Mouse (Mus musculus) lung, postnatal 4 days (tissue): ENCODE results near the gene Adamts15.

ENCODE experiments used
- DNase-seq, 2 experiments: peaks; one replicate each; pipeline ENCODE4 v3.0.0; 2021

The Adamts15 gene

GRCm38 (mm10) chr9:30920736-30921135, 1.5 kb downstream of the Adamts15 start:
- DNase-seq = peak; percentile 64 to 68

DNA sequence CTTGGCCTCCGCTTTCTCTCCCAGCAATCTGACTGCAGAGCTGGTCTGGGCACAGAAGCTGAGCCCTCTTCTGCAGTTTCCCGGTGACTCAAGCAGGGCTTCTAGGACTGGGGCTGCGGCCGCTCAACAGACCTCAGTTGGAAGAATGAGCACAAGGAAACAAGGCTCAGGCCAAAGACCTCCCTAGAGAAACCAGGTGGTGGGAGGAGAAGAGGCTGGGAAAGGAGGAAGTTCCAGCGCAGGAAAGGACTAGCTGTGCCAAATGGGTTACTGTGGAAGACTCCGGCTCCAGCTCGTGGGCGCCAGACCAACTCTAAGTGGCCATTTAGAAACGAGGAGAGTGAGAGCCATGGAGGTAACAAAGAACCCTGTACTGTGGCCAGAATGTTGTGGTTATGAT, 2.6 kb downstream of the Adamts15 start:
- peak in 1 of 2 experiments; percentile 20 for DNase-seq

DNA sequence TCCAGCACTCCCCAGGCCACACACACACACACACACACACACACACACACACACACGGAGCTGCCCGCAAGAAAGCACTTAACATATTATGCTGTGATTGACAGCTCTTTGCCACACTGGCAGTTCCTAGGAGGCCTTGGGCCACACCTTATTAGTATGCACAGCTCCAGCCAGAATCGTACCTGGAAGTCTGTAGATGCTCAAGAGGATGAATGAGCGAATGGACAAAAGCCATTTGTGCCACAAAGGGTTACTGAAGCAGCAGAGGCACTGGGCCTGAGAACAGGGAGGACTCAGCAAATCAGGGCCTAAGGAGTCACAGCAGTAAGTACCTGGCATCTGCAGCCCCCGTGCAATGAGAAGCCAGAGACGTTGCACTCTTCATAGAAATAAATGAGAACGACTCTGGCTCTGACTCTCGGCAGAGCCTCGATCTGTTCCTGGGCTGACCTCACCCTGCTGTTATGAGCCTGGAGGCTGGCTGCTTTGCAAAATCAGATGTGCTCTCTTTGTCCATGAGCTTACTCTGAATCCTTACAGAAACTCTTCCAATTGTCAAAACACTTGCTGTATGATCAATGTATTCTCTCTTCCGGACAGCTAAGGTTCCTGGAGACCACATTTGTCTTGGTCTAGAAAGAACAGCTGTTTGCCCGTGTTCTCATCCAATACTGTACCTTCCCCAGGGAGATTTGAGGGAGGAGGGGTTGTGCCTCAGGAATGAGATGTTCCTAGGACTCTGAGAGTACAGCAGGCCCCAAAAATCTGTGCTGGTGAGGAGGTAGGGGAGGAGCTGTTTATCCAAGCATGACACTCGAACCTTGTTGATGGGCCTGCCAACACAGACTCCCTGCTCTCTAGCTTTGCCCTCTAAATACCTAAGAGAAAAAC, 3.5 kb downstream of the Adamts15 start:
- DNase-seq = no peak

DNA sequence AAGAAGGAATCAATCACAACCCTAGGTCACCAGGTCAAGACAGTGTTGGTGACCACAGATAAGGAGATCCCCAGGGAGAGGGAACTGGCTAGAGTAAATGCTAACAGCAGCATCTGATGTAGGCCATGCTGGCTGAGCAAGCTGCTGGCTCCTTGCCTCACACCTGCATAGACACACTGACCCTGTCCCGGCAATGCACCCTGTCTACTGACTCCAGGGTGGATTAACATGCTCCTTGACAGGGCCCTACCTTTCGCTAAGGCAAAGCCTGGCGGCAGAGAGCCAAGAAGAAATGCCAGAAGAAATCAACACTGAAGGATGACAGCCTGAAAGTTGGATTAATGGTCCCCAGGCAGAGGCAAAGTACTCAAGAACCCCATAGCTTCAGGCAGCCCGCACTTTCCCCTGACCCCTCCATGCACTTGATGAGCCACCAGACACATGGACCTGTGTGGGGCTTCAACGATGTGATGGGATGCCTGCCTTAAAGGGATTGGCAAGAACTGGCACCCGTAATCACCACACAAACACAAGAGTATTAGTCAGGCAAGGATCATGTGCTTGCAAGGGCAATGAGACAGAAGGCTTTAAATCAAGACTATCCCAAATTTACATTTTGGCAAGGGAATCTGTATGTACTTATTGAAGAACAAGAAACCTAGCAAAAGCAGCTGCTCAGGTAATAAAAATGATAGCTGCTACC, 5.8 kb downstream of the Adamts15 start:
- no peak for DNase-seq

DNA sequence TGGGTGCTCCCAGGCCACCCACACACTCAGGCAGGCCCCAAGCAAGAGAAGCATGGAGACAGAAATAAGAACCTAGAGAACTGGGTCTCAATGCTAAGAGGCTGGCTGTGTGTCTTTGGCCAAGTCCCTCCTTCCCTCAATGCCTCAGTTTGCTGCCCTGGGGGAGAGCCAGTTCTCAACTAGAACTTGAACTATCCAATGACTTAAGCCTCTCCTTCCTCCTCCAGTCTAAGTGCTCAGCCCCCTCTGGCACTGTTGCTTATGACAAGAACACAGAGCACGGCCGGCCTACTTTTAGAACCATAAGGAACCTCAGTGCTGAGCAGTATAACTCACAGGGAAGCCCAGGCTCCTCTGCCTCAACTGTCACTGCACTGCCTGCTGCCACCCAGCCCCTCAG, 8.0 kb downstream of the Adamts15 start:
- DNase-seq = no peak

- DNase-seq = no peak
Measured at GRCm38 (mm10) chr9:30913429-30913828, 8.8 kb downstream of the Adamts15 start.

DNA sequence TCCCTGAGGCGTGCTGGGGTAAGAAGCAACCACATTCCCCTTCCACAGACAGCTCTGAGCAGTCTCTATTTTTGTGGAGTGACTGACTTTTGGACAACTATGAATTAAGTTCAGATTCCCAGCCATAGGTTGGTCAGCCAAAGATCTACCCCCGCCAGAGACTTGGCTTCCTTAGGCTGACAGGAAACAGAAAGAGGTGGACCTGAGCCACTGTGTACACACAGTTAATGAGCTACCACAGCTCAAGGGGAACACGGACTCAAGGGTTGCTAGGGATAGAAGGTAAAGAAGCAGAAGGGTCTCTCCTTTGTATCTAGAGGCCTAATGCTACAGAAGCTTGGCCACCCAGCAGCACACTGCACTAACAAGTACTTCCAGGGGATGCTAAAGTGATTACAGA, 10.1 kb downstream of the Adamts15 start:
- DNase-seq = no peak

GRCm38 (mm10) chr9:30910491-30910890, 11.8 kb downstream of the Adamts15 start:
- DNase-seq = no peak

- DNase-seq = no peak
Measured at GRCm38 (mm10) chr9:30908973-30909372, 13.3 kb downstream of the Adamts15 start.

- no peak for DNase-seq
Measured at GRCm38 (mm10) chr9:30908296-30908690, 14.0 kb downstream of the Adamts15 start.

- no peak for DNase-seq
Measured at GRCm38 (mm10) chr9:30907677-30908295, 14.5 kb downstream of the Adamts15 start.

DNA sequence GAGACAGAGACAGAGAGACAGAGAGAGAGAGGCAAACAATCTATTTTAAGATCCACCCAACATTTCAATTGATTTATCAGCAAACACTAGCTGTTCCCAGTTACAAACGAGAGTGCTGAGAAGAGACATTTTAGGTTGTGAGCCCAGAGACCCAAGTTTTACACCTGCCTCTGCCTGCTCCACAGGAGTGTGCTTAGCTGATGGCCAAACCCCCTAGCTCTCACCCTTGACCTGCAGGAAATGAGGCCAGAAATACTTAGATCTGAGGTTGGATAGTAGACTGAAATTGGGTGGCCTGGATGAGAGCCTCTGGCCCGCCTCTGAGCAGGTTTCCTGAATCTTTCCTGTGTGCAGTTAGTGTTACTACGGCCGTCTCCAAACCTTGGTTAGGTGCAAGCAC, 15.8 kb downstream of the Adamts15 start:
- no peak for DNase-seq

- DNase-seq = peak in 1 of 2 experiments; percentile 62
Measured at GRCm38 (mm10) chr9:30905861-30906260, 16.4 kb downstream of the Adamts15 start.

- DNase-seq = no peak
Measured at GRCm38 (mm10) chr9:30903266-30903665, 19.0 kb downstream of the Adamts15 start.

- DNase-seq = no peak
Measured at GRCm38 (mm10) chr9:30902641-30903040, 19.6 kb downstream of the Adamts15 start.

- DNase-seq = no peak
Measured at GRCm38 (mm10) chr9:30902152-30902551, 20.1 kb downstream of the Adamts15 start.

DNA sequence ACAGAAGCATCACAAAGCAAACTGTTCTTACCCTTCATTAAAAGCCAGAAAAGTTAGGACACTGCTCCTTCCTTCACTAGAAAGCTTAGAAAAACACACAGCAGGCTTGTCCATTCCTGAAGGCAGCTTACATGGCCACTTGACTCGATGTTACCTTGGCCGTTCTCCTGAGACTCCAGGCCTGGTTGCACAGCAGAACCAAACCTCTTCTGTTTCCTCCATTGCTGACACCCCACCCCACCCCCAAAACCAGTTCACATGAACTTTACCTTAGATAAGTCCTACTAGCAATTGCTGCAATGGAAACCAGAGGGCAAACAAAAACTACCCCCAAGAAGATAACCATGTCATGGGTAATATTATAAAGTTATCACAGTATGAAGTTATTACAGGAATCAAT, 25.1 kb downstream of the Adamts15 start:
- DNase-seq = no peak

DNA sequence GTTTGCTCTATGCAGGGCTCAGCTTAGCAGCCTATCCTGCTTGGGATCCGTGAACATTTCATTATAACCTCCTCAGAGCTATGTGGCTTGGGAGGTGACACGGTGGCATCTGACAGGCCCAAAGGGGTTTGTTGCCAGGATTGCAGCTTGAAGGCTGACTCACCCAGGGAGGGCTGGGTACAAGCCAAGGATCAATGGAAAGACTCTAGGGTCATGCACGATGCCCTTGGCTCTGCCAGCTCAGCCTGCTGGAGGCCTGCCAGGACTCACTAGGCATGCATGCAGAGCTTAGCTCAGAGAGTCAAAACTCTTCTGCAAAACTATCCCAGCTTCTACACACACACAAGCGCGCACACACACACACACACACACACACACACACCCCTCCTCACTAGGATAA, 25.5 kb downstream of the Adamts15 start:
- DNase-seq = peak; percentile 70 to 80

DNA sequence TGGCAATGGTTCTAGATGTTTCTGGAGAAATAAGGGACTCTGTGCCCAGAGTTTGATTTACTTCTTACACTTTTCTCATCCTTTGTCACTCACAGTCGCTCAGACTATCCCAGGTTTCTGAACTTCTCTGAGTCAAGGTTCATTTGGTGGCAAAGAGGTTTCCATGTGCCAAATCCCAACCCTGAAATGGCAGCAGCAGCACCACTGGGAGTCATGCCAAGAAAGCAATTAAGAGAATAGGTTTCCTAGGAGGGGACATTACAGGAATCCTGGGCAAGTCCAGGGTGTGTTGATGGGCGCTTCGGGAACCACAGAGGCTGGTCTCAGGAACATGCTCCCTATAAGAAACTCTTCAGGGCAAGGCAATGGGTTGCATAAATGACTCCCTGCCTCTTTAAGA, 26.6 kb downstream of the Adamts15 start:
- no peak for DNase-seq

GRCm38 (mm10) chr9:30886276-30886675, 36.0 kb downstream of the Adamts15 start:
- no peak for DNase-seq

DNA sequence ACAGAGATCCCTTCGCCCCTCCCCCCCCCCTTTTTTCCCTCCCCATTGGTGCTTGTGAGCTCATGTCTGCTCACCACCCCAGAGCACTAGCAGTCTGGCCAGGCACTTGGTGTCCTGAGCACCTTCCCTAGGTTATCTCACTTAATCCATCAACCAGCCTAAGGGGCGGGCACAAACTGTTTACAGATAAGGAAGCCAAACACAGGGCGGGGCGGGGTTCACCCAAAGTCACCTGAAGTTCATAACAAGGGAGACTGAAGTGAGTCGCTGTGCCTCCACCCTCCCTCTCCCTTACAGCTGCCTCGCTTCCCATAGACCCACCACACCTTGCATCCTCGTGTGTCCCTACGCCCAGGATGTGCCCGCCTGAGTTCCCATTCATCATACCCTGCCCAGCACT, 41.7 kb downstream of the Adamts15 start:
- DNase-seq = no peak

DNA sequence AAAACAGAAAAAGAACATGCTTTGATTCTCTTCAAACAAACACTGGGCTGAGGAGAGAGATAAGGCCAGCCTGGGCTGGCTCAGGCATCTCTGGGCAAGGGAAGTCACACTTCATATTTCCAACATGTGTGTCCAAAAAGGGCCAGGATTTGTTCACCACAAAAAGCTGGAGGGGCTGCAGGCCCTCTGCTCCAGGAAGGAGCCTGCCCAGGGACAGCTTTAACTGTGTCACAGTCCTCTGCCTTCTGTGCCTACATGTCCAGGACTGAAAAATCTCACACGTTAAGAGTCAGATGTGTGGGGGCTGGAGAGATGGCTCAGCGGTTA, 42.3 kb downstream of the Adamts15 start:
- DNase-seq = peak; percentile 24 to 69

GRCm38 (mm10) chr9:30879248-30879946, 42.9 kb downstream of the Adamts15 start:
- DNase-seq = peak in 1 of 2 experiments; percentile 29
